Mouse (Mus musculus) heart, embryonic 15.5 days (tissue): ENCODE data around the gene Oxsr1. TPM values are rescaled to one million over a fixed set of nuclear protein-coding genes. Genes with fewer than 3 reads are reported as not detected.

Experiments
- polyA plus RNA-seq: library from polyadenylated mRNA; unstranded; fragments of >200 nt; fragmentation: Nextera tagmentation; extraction: Ambion mirVana; gene quantifications from 2 replicates; pipeline ENCODE4 v1.2.1, GENCODE M21; 2015

Gene Oxsr1
- polyA plus RNA-seq, 1 experiment from 2014 or later = 6.7 TPM

Other genes with a start within 250 kb of the Oxsr1 start
- gene Plcd1, start 228.9 kb downstream of the Oxsr1 start, polyA plus RNA-seq = 16.6 and 25.2 TPM in 2 replicates
- gene Dlec1, start 219.9 kb downstream of the Oxsr1 start, polyA plus RNA-seq = 0.46 and 0.53 TPM in 2 replicates
- 0.62 and 3.0 TPM in 2 replicates for gene Acaa1b, start 165.3 kb downstream of the Oxsr1 start, polyA plus RNA-seq
- gene Gm47289, start 163.3 kb downstream of the Oxsr1 start, polyA plus RNA-seq = not detected in 2 replicates
- not detected in 2 replicates for gene Slc22a13, start 113.3 kb downstream of the Oxsr1 start, polyA plus RNA-seq
- 81.5 and 100 TPM in 2 replicates for gene Acaa1a, start 17.2 kb upstream of the Oxsr1 start, polyA plus RNA-seq
- 14.9 and 20.0 TPM in 2 replicates for gene Myd88, start 19.0 kb upstream of the Oxsr1 start, polyA plus RNA-seq
- 1.1 and 2.6 TPM in 2 replicates for gene Xylb, start 35.0 kb upstream of the Oxsr1 start, polyA plus RNA-seq
- 0.11 and 0.25 TPM in 2 replicates for gene Slc22a14, start 43.1 kb upstream of the Oxsr1 start, polyA plus RNA-seq
- 9.5 and 12.6 TPM in 2 replicates for gene Acvr2b, start 79.7 kb upstream of the Oxsr1 start, polyA plus RNA-seq
- gene Exog, start 122.5 kb upstream of the Oxsr1 start, polyA plus RNA-seq = 9.7 and 12.0 TPM in 2 replicates